Mouse (Mus musculus) forebrain, embryonic 13.5 days (tissue): ENCODE measurements around the gene Il15ra. TPM values are rescaled to one million over a fixed set of nuclear protein-coding genes. Genes with fewer than 3 reads are reported as not detected.
A peak's percentile ranks its signal among the peaks of the same experiment; 100 is the strongest.
"Not testable (repeated sequence)": the region's sequence is repeated elsewhere in the genome, so short reads cannot be mapped to it uniquely, and the experiment has no call there.

Source experiments
- ATAC-seq: fragments of 200-750 bp; cut with Nextera tagmentation; 2 replicates; pipeline ENCODE4 v1.8.0; 2017
- H3K27ac ChIP-seq: fragments of 300-500 bp; sonication (generic); 2 replicates; pipeline ENCODE4 v1.5.1; 2015; ENCODE audit warnings: inconsistent platforms, mild to moderate bottlenecking, moderate library complexity
- H3K27me3 ChIP-seq: fragments of 300-500 bp; sonication (generic); 2 replicates; pipeline ENCODE4 v1.6.1; 2015; ENCODE audit warnings: mild to moderate bottlenecking, inconsistent platforms
- H3K36me3 ChIP-seq: fragments of 300-500 bp; sonication (generic); 2 replicates; pipeline ENCODE4 v1.6.1; 2015; ENCODE audit warnings: mild to moderate bottlenecking, inconsistent platforms; ENCODE audit not compliant: poor library complexity, severe bottlenecking
- H3K4me1 ChIP-seq: fragments of 300-500 bp; sonication (generic); 2 replicates; pipeline ENCODE4 v1.6.1; 2015; ENCODE audit warnings: inconsistent platforms
- H3K4me2 ChIP-seq: fragments of 300-500 bp; sonication (generic); 2 replicates; pipeline ENCODE4 v1.6.1; 2015; ENCODE audit warnings: inconsistent platforms, mild to moderate bottlenecking, moderate library complexity
- H3K4me3 ChIP-seq: fragments of 300-500 bp; sonication (generic); 2 replicates; pipeline ENCODE4 v1.5.1; 2015; ENCODE audit warnings: mild to moderate bottlenecking, inconsistent platforms
- H3K9ac ChIP-seq: fragments of 300-500 bp; sonication (generic); 2 replicates; pipeline ENCODE4 v1.6.1; 2015; ENCODE audit warnings: mild to moderate bottlenecking, inconsistent platforms
- H3K9me3 ChIP-seq: fragments of 300-500 bp; sonication (generic); replicated peaks from 2 replicates; pipeline ENCODE4 v1.6.1; 2016; ENCODE audit warnings: inconsistent platforms
- WGBS: fragments of 180-500 bp; shearing (Covaris S2); methylation state at CpG from one replicate; pipeline ENCODE4 v1.1.7; 2015; 5-methylcytosine and 5-hydroxymethylcytosine counted together
- polyA plus RNA-seq: library from polyadenylated mRNA; unstranded; fragments of >200 nt; fragmentation: Nextera tagmentation; extraction: Ambion mirVana; gene quantifications from 2 replicates; pipeline ENCODE4 v1.2.1, GENCODE M21; 2015

The Il15ra gene
- polyA plus RNA-seq, 1 experiment from 2014 or later, result 0.52 TPM

- 87% methylated on average over 4 of the region's 4 CpGs for WGBS
- ATAC-seq, result no peak
Observed at GRCm38 (mm10) chr2:11686512-11686911, 18.6 kb upstream of the Il15ra start.

GRCm38 (mm10) chr2:11687436-11687835, 17.7 kb upstream of the Il15ra start:
- no peak overlapping the region for H3K4me3 ChIP-seq
- H3K27me3 ChIP-seq, result no peaks in the 10 kb centered on the region
- no peak for ATAC-seq
- H3K36me3 ChIP-seq, result no peaks in the 10 kb centered on the region
- H3K4me1 ChIP-seq, result no peaks in the 10 kb centered on the region
- H3K9me3 ChIP-seq, result no peaks in the 10 kb centered on the region
- H3K9ac ChIP-seq, result no peak overlapping the region
- 33% methylated on average over 3 of the region's 3 CpGs for WGBS
- no peak overlapping the region for H3K4me2 ChIP-seq
- no peak overlapping the region for H3K27ac ChIP-seq

More at GRCm38 (mm10) chr2:11686512-11686911, 18.6 kb upstream of the Il15ra start:
- no peak overlapping the region for H3K27ac ChIP-seq
- H3K9ac ChIP-seq, result no peak overlapping the region
- no peaks in the 10 kb centered on the region for H3K4me1 ChIP-seq
- H3K36me3 ChIP-seq, result no peaks in the 10 kb centered on the region
- H3K27me3 ChIP-seq, result no peaks in the 10 kb centered on the region
- no peak overlapping the region for H3K4me3 ChIP-seq
- H3K4me2 ChIP-seq, result no peak overlapping the region
- no peaks in the 10 kb centered on the region for H3K9me3 ChIP-seq

DNA sequence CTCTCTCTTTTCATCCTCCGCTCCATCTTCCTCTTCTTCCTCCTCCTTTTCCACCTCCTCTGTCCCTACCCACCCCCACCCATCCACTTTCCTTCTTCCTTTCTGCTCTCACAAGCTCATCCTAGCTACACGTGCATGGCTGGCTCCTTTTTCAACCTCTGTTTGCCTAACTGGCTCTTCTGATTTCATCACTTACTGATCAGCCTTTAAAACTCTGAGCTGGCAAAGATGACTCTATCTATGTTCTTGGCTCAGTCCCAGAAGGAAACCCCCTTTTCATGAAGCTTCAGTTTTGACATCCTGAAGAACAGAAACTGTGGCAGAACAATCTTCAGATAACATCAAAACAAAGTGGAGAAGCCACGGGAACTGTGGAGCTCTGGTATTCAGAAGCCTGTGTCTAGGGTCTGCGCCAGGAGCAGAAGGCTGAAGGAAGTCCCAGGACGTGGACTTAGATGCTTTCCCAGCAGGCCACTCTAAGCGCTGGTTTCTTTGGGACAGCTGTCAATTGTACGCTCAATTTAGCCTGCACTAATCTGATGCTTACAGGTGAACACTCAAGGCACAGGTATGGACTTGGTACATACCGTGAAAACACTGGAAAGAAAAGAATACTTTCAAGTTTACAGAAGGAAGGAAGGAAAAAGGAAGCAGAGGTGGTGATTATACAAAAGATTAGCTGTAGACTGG, 14.7 kb upstream of the Il15ra start:
- no peak overlapping the region for H3K9ac ChIP-seq
- H3K9me3 ChIP-seq, result no peaks in the 10 kb centered on the region
- H3K27me3 ChIP-seq, result no peaks in the 10 kb centered on the region
- no peak overlapping the region for H3K4me3 ChIP-seq
- H3K36me3 ChIP-seq, result no peaks in the 10 kb centered on the region
- ATAC-seq, result no peak
- H3K4me1 ChIP-seq, result no peaks in the 10 kb centered on the region
- H3K4me2 ChIP-seq, result no peak overlapping the region
- WGBS, result 70% methylated on average over 8 of the region's 8 CpGs
- no peak overlapping the region for H3K27ac ChIP-seq

- Histone ChIP-seq H3K36me3 (no peaks in the 10 kb centered on the region), H3K27ac (no peak overlapping the region), H3K4me1 (no peaks in the 10 kb centered on the region), H3K4me2 (no peak overlapping the region), H3K9ac (no peak overlapping the region), H3K4me3 (no peak overlapping the region), H3K9me3 (no peaks in the 10 kb centered on the region), H3K27me3 (no peaks in the 10 kb centered on the region)
- no peak for ATAC-seq
- 90% methylated on average over 4 of the region's 4 CpGs for WGBS
Observed at GRCm38 (mm10) chr2:11693352-11693751, 11.7 kb upstream of the Il15ra start.

- Histone ChIP-seq H3K4me2 (no peak overlapping the region), H3K4me1 (no peaks in the 10 kb centered on the region), H3K9me3 (no peaks in the 10 kb centered on the region), H3K27me3 (no peaks in the 10 kb centered on the region), H3K9ac (no peak overlapping the region), H3K27ac (no peak overlapping the region), H3K36me3 (no peaks in the 10 kb centered on the region), H3K4me3 (no peak overlapping the region)
- no peak for ATAC-seq
- WGBS, result 84% methylated on average over 2 of the region's 2 CpGs
Observed at GRCm38 (mm10) chr2:11694104-11694503, 11.0 kb upstream of the Il15ra start.

DNA sequence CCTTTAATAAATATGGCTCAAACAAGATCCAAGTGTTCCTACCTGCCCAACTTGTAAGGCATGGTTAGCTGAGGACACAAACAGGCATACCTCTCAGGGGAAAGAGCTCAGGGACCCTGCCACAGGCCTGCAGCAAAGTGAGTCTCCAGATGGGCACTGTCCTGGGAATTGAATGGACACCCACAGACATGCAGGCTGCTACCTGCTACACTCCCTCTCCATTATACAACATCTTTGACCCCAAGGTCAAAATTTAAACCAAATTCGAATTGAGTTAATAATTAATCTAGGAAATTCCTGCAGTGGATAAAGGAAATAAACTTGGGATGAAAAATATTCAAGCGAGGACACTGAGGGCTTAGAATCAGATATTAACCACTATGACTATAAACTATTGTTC, 9.2 kb upstream of the Il15ra start:
- Histone ChIP-seq H3K27me3 (no peaks in the 10 kb centered on the region), H3K9me3 (no peaks in the 10 kb centered on the region), H3K36me3 (no peaks in the 10 kb centered on the region), H3K9ac (no peak overlapping the region), H3K4me2 (no peak overlapping the region), H3K4me3 (no peak overlapping the region), H3K27ac (no peak overlapping the region), H3K4me1 (no peaks in the 10 kb centered on the region)
- no peak for ATAC-seq
- 65% methylated on average over 2 of the region's 2 CpGs for WGBS

DNA sequence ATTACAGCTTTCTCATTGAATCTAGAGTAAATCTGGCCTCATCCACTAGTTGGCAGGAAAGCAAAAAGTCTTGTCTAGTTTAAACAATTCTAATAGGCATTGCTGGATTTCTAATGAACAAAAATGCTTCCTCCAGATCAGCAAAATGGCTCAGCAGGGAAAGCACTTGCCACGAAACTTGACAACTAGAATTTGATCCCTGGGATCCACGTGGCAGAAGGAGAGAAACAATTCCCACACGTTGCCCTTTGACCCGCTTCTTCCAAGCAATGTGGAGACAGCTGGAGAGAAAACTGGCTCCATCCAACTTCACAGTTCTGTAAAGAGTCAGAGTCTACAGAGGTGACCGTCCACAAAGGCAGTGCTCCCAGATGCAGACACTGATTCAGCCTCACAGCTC, 6.1 kb upstream of the Il15ra start:
- no peaks in the 10 kb centered on the region for H3K36me3 ChIP-seq
- no peaks in the 10 kb centered on the region for H3K9me3 ChIP-seq
- H3K9ac ChIP-seq, result no peak overlapping the region
- H3K4me2 ChIP-seq, result no peak overlapping the region
- no peak overlapping the region for H3K27ac ChIP-seq
- H3K4me3 ChIP-seq, result no peak overlapping the region
- 66% methylated on average over 5 of the region's 5 CpGs for WGBS
- no peaks in the 10 kb centered on the region for H3K4me1 ChIP-seq
- ATAC-seq, result no peak
- H3K27me3 ChIP-seq, result peaks cover 2% of the 10 kb centered on the region; the same call in 1 of the 2 replicates

DNA sequence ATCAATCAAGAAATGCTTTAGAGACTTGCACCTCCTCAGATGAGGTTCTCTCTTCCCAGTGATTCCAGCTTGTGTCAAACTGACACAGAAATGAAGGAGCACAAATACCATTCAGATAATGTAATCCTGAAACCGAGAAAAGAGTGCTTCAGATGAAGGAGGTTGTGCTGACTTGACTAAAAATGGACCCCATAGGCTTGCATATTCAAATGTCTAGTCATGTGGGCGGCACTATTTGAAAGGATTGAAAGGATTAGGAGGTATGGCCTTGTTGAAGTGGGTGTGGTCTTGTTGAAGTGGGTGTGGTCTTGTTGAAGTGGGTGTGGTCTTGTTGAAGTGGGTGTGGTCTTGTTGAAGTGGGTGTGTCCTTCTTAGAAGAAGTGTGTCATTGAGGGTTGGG, 5.2 kb upstream of the Il15ra start:
- Histone ChIP-seq H3K9ac (no peak overlapping the region), H3K36me3 (no peaks in the 10 kb centered on the region), H3K4me1 (no peaks in the 10 kb centered on the region), H3K4me2 (no peak overlapping the region), H3K9me3 (no peaks in the 10 kb centered on the region), H3K27ac (no peak overlapping the region), H3K4me3 (no peak overlapping the region), H3K27me3 (peaks cover 11% of the 10 kb centered on the region; the same call in 1 of the 2 replicates)
- 85% methylated on average over 2 of the region's 2 CpGs for WGBS
- ATAC-seq, result no peak

DNA sequence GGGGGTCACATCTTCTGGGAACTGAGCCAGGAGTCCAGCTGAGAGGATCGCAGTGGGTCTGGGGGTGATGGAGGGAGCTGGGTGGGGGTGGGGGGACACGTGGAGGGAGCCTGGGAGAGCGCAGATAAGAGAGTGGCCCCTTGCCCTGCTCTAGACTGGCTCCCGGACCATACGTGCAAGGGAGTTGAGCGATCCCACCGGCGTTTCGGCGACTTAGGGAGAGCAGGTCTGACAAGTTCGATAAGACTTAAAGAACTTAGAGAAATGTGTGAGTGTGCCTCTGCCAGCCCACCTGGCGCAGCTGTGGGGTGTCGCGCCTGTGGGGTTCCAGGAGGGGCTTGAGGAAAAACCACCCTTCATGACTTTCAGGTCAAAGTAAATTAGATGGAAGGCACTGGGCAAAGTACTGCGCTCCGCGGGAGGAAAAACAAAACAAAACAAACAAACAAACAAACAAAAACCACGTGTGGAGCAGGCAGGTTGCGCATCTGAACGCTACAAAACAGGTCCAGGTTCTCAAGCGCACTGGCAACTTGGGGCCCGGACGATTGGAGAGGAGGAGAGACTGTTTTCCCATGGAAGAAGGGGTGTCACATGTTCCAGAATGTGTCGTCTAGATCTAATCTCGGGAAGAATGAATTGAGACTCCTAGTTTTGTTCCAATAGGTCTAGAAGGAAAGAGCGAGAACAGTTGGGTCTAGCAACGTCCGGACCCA, 1.1 kb downstream of the Il15ra start:
- Histone ChIP-seq H3K9ac (peak overlapping the region; percentile 68), H3K4me1 (peaks cover 17% of the 10 kb centered on the region), H3K4me3 (peak overlapping the region; percentile 61), H3K36me3 (no peaks in the 10 kb centered on the region), H3K9me3 (no peaks in the 10 kb centered on the region), H3K27me3 (peaks cover 46% of the 10 kb centered on the region), H3K27ac (no peak overlapping the region), H3K4me2 (peak overlapping the region; percentile 99)
- 3% methylated on average over 28 of the region's 28 CpGs for WGBS
- ATAC-seq, result peak; percentile 71

- 29% methylated on average over 6 of the region's 6 CpGs for whole genome bisulfite sequencing
- Histone ChIP-seq H3K4me3 (peak overlapping the region; percentile 61), H3K27me3 (peaks cover 46% of the 10 kb centered on the region), H3K4me2 (peak overlapping the region; percentile 99), H3K9ac (no peak overlapping the region), H3K27ac (no peak overlapping the region), H3K4me1 (peaks cover 17% of the 10 kb centered on the region), H3K36me3 (no peaks in the 10 kb centered on the region), H3K9me3 (no peaks in the 10 kb centered on the region)
- ATAC-seq, result no peak
Observed at GRCm38 (mm10) chr2:11706746-11707065, 1.6 kb downstream of the Il15ra start.

- Histone ChIP-seq H3K9me3 (no peaks in the 10 kb centered on the region), H3K4me1 (peaks cover 17% of the 10 kb centered on the region), H3K27me3 (peaks cover 46% of the 10 kb centered on the region), H3K27ac (no peak overlapping the region), H3K4me3 (no peak overlapping the region), H3K36me3 (no peaks in the 10 kb centered on the region), H3K9ac (no peak overlapping the region), H3K4me2 (no peak overlapping the region)
- 82% methylated on average over 5 of the region's 5 CpGs for WGBS
- ATAC-seq, result no peak
Observed at GRCm38 (mm10) chr2:11708538-11708937, 3.4 kb downstream of the Il15ra start.

- not testable (repeated sequence) for ATAC-seq, H3K9ac ChIP-seq, H3K4me2 ChIP-seq, H3K9me3 ChIP-seq, H3K27ac ChIP-seq, H3K36me3 ChIP-seq, H3K4me3 ChIP-seq
- peaks cover 15% of the 10 kb centered on the region for H3K4me1 ChIP-seq
- 57% methylated on average over 4 of the region's 4 CpGs for whole genome bisulfite sequencing
- H3K27me3 ChIP-seq, result peaks cover 33% of the 10 kb centered on the region
Observed at GRCm38 (mm10) chr2:11710101-11710500, 5.0 kb downstream of the Il15ra start.
